Mouse (Mus musculus) liver, embryonic 11.5 days (tissue): ENCODE data around the gene Mrnip. TPM values are rescaled to one million over a fixed set of nuclear protein-coding genes. Genes with fewer than 3 reads are reported as not detected.

Experiments
- ATAC-seq: fragments of 200-750 bp; cut with Nextera tagmentation; replicated peaks from 2 replicates; pipeline ENCODE4 v1.8.0; 2017; ENCODE audit warnings: moderate number of reproducible peaks, mild to moderate bottlenecking, moderate TSS enrichment, moderate library complexity; ENCODE audit not compliant: low FRiP score
- DNase-seq: peaks from one replicate; pipeline ENCODE4 v3.0.0-alpha.2; 2017; ENCODE audit warnings: low spot score
- H3K27ac ChIP-seq: fragments of 300-500 bp; sonication (generic); 2 replicates; pipeline ENCODE4 v1.5.1; 2014; ENCODE audit warnings: mild to moderate bottlenecking, low read depth, low read length, control low read depth
- H3K27me3 ChIP-seq: fragments of 300-500 bp; sonication (generic); replicated peaks from 2 replicates; pipeline ENCODE4 v1.6.1; 2014; ENCODE audit warnings: low read length, mixed read lengths; ENCODE audit not compliant: control insufficient read depth, insufficient read depth
- H3K36me3 ChIP-seq: fragments of 300-500 bp; sonication (generic); 2 replicates; pipeline ENCODE4 v1.6.1; 2014; ENCODE audit warnings: mild to moderate bottlenecking, low read length, moderate library complexity, mixed read lengths; ENCODE audit not compliant: control insufficient read depth, insufficient read depth
- H3K4me1 ChIP-seq: fragments of 300-500 bp; sonication (generic); replicated peaks from 2 replicates; pipeline ENCODE4 v1.6.1; 2014; ENCODE audit warnings: low read length, mixed read lengths; ENCODE audit not compliant: control insufficient read depth, insufficient read depth
- H3K4me2 ChIP-seq: fragments of 300-500 bp; sonication (generic); 2 replicates; pipeline ENCODE4 v1.6.1; 2014; ENCODE audit warnings: mild to moderate bottlenecking, control low read depth, moderate library complexity
- H3K4me3 ChIP-seq: fragments of 300-500 bp; sonication (generic); 2 replicates; pipeline ENCODE4 v1.5.1; 2014; ENCODE audit warnings: low read depth, low read length, control low read depth
- H3K9ac ChIP-seq: fragments of 300-500 bp; sonication (generic); 2 replicates; pipeline ENCODE4 v1.6.1; 2014; ENCODE audit warnings: low read depth, low read length, control low read depth
- H3K9me3 ChIP-seq: fragments of 300-500 bp; sonication (generic); 2 replicates; pipeline ENCODE4 v1.6.1; 2016; ENCODE audit warnings: low read length, inconsistent platforms, mixed read lengths; ENCODE audit not compliant: control insufficient read depth
- WGBS: fragments of 180-500 bp; shearing (Covaris S2); extraction: QIAGEN DNeasy Blood & Tissue Kit; methylation state at CpG from one replicate; pipeline ENCODE4 v1.1.7; 2014; 5-methylcytosine and 5-hydroxymethylcytosine counted together
- polyA plus RNA-seq: library from polyadenylated mRNA; unstranded; fragments of >200 nt; fragmentation: Nextera tagmentation; extraction: Ambion mirVana; gene quantifications from 2 replicates; pipeline ENCODE4 v1.2.1, GENCODE M21; 2014

The Mrnip gene
- polyA plus RNA-seq, 1 experiment from 2014 or later = 13.9 TPM

GRCm38 (mm10) chr11:50188682-50189081 lies 14.4 kb downstream of the Mrnip start:
- H3K9ac ChIP-seq = no peak overlapping the region
- no peak for ATAC-seq
- no peaks in the 10 kb centered on the region for H3K36me3 ChIP-seq
- H3K9me3 ChIP-seq = no peaks in the 10 kb centered on the region
- no peak overlapping the region for H3K27ac ChIP-seq
- H3K4me3 ChIP-seq = no peak overlapping the region
- H3K4me2 ChIP-seq = no peak overlapping the region
- H3K27me3 ChIP-seq = no peaks in the 10 kb centered on the region
- DNase-seq = no peak
- WGBS = 76% methylated on average over 7 of the region's 7 CpGs
- H3K4me1 ChIP-seq = peaks cover 4% of the 10 kb centered on the region

GRCm38 (mm10) chr11:50190362-50190761 lies 16.1 kb downstream of the Mrnip start:
- Histone ChIP-seq H3K9ac (no peak overlapping the region), H3K9me3 (no peaks in the 10 kb centered on the region), H3K4me3 (no peak overlapping the region), H3K4me1 (peaks cover 7% of the 10 kb centered on the region; the same call in 1 of the 2 replicates), H3K27me3 (no peaks in the 10 kb centered on the region), H3K4me2 (no peak overlapping the region), H3K36me3 (no peaks in the 10 kb centered on the region), H3K27ac (no peak overlapping the region)
- 77% methylated on average over 4 of the region's 4 CpGs for WGBS
- ATAC-seq (no peak), DNase-seq (no peak)

- peaks cover 7% of the 10 kb centered on the region; the same call in 1 of the 2 replicates for H3K4me1 ChIP-seq
- DNase-seq (no peak), ATAC-seq (no peak)
- no peak overlapping the region for H3K4me3 ChIP-seq
- 93% methylated on average over 3 of the region's 3 CpGs for WGBS
- H3K36me3 ChIP-seq = no peaks in the 10 kb centered on the region; the same call in 1 of the 2 replicates
- no peaks in the 10 kb centered on the region for H3K27me3 ChIP-seq
- no peak overlapping the region for H3K27ac ChIP-seq
- no peak overlapping the region for H3K9ac ChIP-seq
- no peaks in the 10 kb centered on the region for H3K9me3 ChIP-seq
- H3K4me2 ChIP-seq = no peak overlapping the region
Measured at GRCm38 (mm10) chr11:50192278-50192677, 18.0 kb downstream of the Mrnip start.

- no peak overlapping the region for H3K9ac ChIP-seq
- no peak for DNase-seq
- no peak for ATAC-seq
- no peaks in the 10 kb centered on the region for H3K9me3 ChIP-seq
- 80% methylated on average over 7 of the region's 7 CpGs for WGBS
- peaks cover 1% of the 10 kb centered on the region for H3K36me3 ChIP-seq
- H3K27me3 ChIP-seq = no peaks in the 10 kb centered on the region
- peaks cover 7% of the 10 kb centered on the region; the same call in 1 of the 2 replicates for H3K4me1 ChIP-seq
- H3K4me3 ChIP-seq = no peak overlapping the region
- H3K4me2 ChIP-seq = no peak overlapping the region
- no peak overlapping the region for H3K27ac ChIP-seq
Measured at GRCm38 (mm10) chr11:50194070-50194469, 19.8 kb downstream of the Mrnip start.

GRCm38 (mm10) chr11:50194793-50195192 lies 20.5 kb downstream of the Mrnip start:
- Histone ChIP-seq H3K27ac (no peak overlapping the region), H3K9ac (no peak overlapping the region), H3K36me3 (peaks cover 9% of the 10 kb centered on the region), H3K4me2 (no peak overlapping the region), H3K27me3 (no peaks in the 10 kb centered on the region), H3K9me3 (no peaks in the 10 kb centered on the region), H3K4me1 (peaks cover 7% of the 10 kb centered on the region; the same call in 1 of the 2 replicates), H3K4me3 (no peak overlapping the region)
- 61% methylated on average over 4 of the region's 4 CpGs for WGBS
- ATAC-seq (no peak), DNase-seq (no peak)

GRCm38 (mm10) chr11:50197500-50197899 lies 23.3 kb downstream of the Mrnip start:
- Histone ChIP-seq H3K36me3 (peaks cover 36% of the 10 kb centered on the region), H3K9me3 (no peaks in the 10 kb centered on the region), H3K27ac (no peak overlapping the region), H3K4me2 (no peak overlapping the region), H3K4me3 (no peak overlapping the region), H3K27me3 (no peaks in the 10 kb centered on the region), H3K9ac (no peak overlapping the region), H3K4me1 (peaks cover 6% of the 10 kb centered on the region; the same call in 1 of the 2 replicates)
- 89% methylated on average over 4 of the region's 4 CpGs for WGBS
- DNase-seq (no peak), ATAC-seq (no peak)

GRCm38 (mm10) chr11:50198219-50198846 lies 24.1 kb downstream of the Mrnip start:
- H3K27ac ChIP-seq = no peak overlapping the region
- no peak overlapping the region for H3K9ac ChIP-seq
- DNase-seq (no peak), ATAC-seq (no peak)
- H3K4me1 ChIP-seq = peaks cover 6% of the 10 kb centered on the region; the same call in 1 of the 2 replicates
- H3K4me3 ChIP-seq = no peak overlapping the region
- peaks cover 43% of the 10 kb centered on the region for H3K36me3 ChIP-seq
- no peaks in the 10 kb centered on the region for H3K27me3 ChIP-seq
- WGBS = 88% methylated on average over 4 of the region's 5 CpGs
- no peak overlapping the region for H3K4me2 ChIP-seq
- H3K9me3 ChIP-seq = no peaks in the 10 kb centered on the region

GRCm38 (mm10) chr11:50198916-50199315 lies 24.7 kb downstream of the Mrnip start:
- no peak overlapping the region for H3K4me2 ChIP-seq
- no peak overlapping the region for H3K9ac ChIP-seq
- H3K36me3 ChIP-seq = peaks cover 45% of the 10 kb centered on the region
- no peak overlapping the region for H3K4me3 ChIP-seq
- peaks cover 6% of the 10 kb centered on the region; the same call in 1 of the 2 replicates for H3K4me1 ChIP-seq
- DNase-seq = no peak
- H3K27me3 ChIP-seq = no peaks in the 10 kb centered on the region
- H3K27ac ChIP-seq = no peak overlapping the region
- WGBS = 87% methylated on average over 2 of the region's 2 CpGs
- ATAC-seq = no peak
- no peaks in the 10 kb centered on the region for H3K9me3 ChIP-seq

GRCm38 (mm10) chr11:50200613-50201012 lies 26.4 kb downstream of the Mrnip start:
- no peaks in the 10 kb centered on the region for H3K27me3 ChIP-seq
- no peak for ATAC-seq
- H3K27ac ChIP-seq = no peak overlapping the region
- H3K4me1 ChIP-seq = 0 out of 2 replicates have a peak, but pooled peaks cover 3% of the 10 kb centered on the region
- peaks cover 61% of the 10 kb centered on the region for H3K36me3 ChIP-seq
- H3K9me3 ChIP-seq = no peaks in the 10 kb centered on the region
- H3K9ac ChIP-seq = no peak overlapping the region
- no peak overlapping the region for H3K4me3 ChIP-seq
- no peak overlapping the region for H3K4me2 ChIP-seq
- WGBS = 84% methylated on average over 8 of the region's 8 CpGs
- no peak for DNase-seq
